Mouse (Mus musculus) large intestine, adult 2 months (tissue): ENCODE data around the gene Arhgef2. TPM values are rescaled to one million over a fixed set of nuclear protein-coding genes. Genes with fewer than 3 reads are reported as not detected.
"Not testable (repeated sequence)": the region's sequence is repeated elsewhere in the genome, so short reads cannot be mapped to it uniquely, and the experiment has no call there.

ENCODE experiments used
- DNase-seq: peaks from one replicate; pipeline ENCODE4 v3.0.0-alpha.2; 2012; ENCODE audit warnings: low read depth, low spot score
- WGBS: fragments of 180-500 bp; shearing (Covaris S2); methylation state at CpG from one replicate; pipeline ENCODE4 v1.1.7; 2018; 5-methylcytosine and 5-hydroxymethylcytosine counted together
- polyA plus RNA-seq: library from polyadenylated mRNA; depleted of rRNA; stranded (reverse); fragments of >200 nt; gene quantifications from 2 replicates; pipeline ENCODE4 v1.2.3, GENCODE M21; 2012

The Arhgef2 gene
- polyA plus RNA-seq, 1 experiment: 49.2 TPM

DNA sequence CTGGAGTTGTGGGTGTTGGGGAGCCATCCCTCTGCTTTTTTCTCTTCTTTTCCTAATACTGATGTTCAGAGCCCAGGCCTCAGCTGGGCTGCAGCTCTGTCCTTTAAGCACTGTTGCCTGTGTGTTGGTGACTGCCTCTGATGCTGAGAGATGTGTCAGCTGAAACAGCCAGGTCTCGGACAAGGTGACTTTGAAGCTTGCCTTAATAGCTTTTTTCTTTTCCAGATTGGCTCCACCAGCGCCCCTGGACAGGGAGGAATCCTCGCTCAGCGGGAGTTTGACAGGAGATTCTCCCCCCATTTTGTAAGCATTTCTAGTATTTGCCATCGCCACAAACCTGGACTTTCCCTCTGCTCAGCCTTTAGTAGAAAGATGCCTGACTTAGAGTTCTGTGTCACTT lies 19.1 kb upstream of the Arhgef2 start:
- DNase-seq: no peak
- WGBS: 96% methylated on average over 5 of the region's 5 CpGs

DNA sequence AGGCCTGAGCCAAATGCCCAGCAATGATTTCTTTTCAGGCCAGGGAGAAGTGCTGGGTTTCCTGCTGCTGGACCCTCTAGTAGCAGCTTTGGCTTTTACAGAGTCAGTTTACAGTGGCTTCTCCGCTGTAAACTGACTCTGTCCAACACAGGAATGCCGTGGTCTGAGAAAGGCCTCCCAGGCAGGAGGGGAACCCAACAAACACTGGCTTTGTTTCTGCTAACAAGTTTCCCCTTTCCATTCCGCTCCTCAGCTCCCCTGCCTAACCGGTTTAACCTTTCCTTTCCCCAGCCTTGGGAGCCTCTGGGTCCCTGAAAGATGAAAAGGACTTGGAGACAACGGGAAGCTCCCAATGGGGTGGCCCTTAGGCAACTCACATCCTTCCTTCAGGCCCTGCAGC lies 15.5 kb upstream of the Arhgef2 start:
- WGBS: 37% methylated on average over 5 of the region's 5 CpGs
- no peak for DNase-seq

DNA sequence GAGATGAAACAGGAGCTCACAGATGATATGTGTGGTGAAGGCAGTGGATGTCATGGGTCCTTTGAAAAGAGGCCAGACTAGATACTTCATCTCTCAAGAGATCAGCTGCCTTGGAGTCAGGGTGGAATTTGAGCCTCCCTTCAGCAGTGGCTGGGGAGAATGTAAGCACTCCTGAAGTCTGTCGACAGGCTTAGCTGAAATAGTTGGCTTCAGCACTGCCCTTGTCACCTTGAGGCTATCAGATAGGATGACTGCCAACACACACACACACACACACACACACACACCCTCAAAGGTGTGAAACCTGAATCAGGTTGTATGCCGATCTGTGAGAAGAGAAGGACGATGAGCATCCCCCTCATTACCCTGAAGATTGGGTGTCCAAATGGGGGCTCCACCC lies 14.7 kb upstream of the Arhgef2 start:
- 33% methylated on average over 3 of the region's 3 CpGs for WGBS
- no peak for DNase-seq

DNA sequence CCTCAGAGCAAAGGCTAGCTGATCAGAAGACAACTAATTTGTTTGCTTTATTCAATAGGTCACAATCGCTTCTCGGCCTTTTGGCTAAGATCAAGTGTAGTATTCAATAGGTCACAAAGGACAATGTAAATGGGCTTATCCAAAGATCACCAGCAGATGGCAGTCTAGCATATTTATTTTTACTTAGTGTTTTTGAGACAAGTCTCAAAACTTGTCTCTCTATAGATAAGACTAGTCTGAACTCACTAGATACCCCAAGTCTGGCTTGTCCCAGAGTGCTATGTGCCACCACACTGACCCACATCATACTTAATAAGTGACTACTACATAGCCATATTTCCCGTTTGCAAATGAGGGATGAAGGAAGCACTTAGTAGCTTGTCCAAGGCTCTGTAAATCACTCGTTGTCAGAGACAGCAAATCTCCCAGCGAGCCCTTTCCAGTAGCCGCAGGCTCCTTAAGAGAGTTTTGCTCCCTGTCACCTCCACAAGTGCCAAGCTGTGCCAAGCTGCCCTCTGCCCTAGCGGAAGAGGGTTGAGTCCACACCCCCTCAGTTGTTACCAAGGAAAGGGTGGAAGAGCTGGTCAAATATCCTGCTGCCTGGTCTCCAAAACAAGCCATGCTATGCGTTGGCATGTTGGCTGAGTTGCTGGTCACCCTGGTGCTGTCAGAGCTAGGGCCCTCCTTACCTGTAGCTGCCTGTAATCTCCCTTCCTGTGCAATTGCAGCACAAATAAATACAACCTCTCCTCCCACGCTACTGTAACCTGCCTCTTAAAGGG lies 13.6 kb upstream of the Arhgef2 start:
- DNase-seq: no peak
- WGBS: 4% methylated on average over 9 of the region's 9 CpGs

DNA sequence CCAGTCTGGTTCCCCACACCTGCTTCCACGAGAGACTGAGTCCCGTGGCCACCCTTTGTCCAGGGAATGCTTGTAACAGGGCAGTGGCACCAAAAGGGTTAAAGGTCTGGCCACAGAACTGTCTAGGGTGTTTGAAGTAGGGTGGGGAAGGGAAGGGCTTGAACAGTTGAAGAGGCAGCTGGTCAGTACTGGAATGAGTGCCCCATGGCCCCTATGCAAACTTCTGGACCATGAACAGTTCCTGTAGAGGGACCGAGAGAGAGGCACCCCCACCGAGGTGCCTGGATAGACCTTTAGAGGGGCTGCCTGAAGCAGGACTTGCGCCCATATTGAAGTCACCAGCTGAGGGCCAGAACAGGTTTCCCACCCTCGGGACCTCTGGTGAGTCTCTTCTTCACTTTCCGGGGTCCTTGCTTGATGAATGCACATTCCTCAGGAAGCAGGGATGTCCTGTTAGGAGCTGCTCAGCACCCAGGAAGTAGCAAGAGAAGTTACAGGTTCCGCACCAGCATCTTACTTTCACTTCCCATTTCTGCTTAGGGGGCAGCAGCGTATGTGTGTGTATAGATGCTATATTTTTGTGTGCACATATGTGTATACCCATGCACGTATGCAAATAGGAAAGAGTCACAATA lies 12.7 kb upstream of the Arhgef2 start:
- no peak for DNase-seq
- WGBS: 24% methylated on average over 10 of the region's 10 CpGs

DNA sequence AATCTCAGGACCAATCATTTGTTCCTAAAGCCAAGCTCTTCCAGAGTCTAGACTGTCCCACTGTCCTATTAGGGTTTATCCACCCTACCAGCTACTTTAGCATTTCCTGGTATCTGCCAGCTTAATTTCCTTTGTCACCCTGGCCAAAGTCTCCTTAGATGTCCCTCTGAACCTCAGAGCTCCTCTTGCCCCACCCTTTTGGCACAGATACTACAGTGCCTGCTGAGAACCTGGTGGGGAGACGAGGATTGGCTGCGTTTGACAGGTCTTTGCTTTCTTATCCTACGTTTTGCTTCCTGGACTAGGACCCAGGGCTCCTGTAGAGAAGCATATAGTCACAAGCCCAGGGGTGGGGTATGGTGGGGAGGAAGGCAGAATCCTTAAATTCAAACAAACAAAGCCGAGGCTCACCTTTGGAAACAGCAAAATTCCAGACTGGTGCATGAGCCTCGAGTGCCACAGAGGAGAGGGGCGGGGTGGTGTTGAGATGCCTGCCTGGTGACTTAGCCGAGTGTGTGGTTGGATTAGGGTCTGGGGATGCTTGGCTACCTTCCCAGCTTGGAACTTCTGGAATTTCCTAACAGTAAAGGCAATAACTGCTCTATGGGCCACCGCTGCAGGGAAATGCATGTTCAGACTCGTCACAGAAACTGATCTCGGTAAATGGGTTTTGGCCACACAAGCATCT lies 11.7 kb upstream of the Arhgef2 start:
- 18% methylated on average over 10 of the region's 10 CpGs for WGBS
- peak; percentile 73 for DNase-seq

DNA sequence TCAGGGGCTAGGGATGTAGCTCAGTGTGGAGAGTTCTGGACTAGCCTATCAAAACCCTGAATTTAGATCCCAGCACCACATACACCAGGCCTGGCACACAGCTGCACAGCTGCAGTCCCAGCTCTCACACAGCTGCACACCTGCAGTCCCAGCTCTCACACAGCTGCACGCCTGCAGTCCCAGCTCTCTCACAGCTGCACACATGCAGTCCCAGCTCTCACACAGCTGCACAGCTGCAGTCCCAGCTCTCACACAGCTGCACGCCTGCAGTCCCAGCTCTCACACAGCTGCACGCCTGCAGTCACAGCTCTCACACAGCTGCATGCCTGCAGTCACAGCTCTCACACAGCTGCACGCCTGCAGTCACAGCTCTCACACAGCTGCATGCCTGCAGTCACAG lies 9.2 kb upstream of the Arhgef2 start:
- 91% methylated on average over 4 of the region's 4 CpGs for WGBS
- not testable (repeated sequence) for DNase-seq

DNA sequence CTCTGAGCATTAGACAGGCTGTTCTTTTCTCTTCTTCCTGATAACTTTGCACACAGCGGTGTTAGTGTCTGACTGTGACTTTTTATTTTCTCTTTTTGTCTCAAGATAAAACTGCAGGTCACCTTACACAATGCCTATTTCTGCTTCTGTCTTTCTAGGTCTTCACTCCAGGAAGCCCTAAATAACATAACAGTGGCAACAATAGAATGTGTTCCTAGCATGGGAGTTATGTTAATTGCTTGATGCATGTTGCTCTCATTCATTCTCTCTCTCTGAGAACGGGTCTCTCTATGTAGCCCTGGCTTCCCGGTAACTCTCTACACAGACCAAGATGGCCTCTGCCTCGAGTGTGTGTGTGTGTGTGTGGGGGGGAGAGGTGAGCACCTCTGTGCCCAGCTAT lies 3.3 kb upstream of the Arhgef2 start:
- DNase-seq: no peak
- WGBS: 78% methylated on average over 4 of the region's 4 CpGs

DNA sequence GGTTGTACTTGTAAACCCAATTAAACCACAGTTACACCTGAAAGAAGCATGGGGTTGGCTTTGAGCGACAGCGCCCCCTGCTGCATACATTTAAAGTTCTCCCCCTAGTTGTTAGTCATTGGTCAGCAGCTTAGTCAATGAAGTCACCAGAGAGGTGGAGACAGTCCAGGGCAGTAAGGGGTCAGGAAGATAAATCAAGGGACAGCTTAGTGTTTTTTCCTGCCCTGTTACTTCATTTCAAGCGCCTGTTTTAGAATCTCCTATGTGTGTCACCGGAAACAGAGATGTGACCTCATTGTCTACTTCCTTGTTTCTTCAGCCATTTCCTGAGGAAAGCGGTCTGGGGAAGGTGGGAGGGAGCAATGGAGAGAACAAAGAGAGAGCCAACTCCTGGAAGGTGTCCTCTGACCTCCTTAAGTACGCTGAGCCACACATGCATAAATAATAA lies 2.0 kb upstream of the Arhgef2 start:
- WGBS: 11% methylated on average over 6 of the region's 6 CpGs
- DNase-seq: no peak

DNA sequence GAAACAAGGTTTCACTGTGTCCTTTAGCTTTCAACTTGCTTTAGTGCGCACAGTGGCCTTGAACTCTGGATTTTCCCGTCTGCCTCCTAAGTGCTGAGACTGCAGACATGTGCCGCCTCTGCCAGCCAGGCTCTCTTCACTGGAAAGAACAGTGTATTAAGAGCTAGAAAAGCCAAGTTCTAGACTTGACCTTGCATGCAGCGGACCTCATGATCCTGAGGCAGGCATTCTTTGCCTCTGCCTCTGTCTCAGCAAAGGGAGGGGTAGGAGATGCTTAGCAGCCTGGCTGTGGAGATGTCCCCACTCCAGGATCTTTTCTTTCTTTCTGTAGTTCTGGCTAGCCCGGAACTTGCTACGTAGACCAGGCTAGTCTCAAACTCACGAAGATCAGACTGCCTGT lies 903 bp upstream of the Arhgef2 start:
- WGBS: 88% methylated on average over 7 of the region's 7 CpGs

DNA sequence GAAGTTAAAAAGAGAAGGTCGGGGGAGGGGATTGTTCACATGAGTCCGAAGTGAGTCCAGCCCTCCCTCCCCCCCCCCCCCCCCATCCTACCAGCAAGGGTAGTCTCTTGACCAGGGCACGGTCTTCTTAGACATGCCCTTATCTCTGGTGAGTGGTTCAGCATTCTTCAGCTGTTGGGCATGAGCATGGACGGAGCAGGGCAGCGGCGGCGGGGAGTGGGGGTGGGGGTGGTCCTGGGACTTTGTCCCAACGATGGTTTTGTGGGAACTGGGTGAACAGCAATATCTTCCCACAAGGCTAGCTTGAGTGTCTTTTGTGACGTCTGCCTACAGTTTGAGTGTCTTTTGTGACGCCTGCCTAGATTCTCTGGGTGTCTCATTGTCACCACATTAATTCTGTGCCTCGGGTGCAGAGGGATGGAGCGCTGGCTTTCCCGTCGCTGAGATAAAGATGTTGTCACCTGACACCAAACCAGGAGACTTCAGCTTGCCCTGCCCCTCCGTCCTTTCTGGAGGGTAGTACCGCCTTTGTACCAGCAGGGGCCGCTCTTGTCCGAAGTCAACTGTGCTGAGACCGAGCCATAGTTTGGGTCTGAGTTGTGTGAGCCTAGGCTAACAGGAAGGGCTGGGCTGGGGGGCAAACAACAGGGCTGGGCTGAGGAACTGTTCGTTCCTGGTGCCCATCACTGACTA lies 1.4 kb downstream of the Arhgef2 start:
- 4% methylated on average over 20 of the region's 20 CpGs for WGBS
- DNase-seq: no peak

More for the DNA sequence above, 903 bp upstream of the Arhgef2 start:
- no peak for DNase-seq

DNA sequence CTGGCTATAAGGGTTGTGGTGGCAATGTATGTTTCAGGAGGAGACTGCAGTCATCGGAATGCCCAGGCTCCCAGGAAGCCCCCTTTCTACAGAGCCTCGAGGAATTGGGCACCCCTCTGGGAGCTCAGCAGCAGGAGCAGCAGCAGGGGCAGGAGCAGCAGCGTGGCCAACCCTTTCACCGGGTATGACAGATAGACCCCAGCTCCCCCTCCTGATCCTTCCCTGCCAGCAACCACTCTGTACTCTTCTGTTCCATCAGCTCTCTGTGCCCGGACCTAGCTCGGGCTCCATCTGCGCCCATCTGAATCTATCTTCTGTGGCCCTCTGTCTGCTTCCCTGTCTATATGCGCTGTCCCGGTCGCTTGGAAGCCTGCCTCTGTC lies 2.0 kb downstream of the Arhgef2 start:
- no peak for DNase-seq
- WGBS: 45% methylated on average over 10 of the region's 10 CpGs

DNA sequence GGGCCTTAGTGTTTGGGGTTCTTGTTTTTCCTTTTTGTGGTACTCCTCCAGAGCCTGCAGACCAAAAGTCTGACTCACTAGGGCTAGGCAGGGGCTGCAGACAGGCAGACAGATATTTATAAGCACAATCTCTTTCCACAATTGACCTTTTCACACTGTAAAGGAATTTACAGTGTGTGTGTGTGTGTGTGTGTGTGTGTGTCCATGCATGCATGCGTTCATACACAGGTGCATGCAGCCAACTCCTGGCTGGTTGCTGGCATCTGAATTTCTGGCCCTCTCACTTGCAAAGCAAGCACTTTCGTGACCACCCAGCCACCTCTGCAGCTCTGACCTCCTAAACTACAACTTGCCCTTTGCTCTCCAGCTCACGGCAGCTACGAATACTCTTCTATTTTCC lies 3.3 kb downstream of the Arhgef2 start:
- 83% methylated on average over 4 of the region's 4 CpGs for WGBS

DNA sequence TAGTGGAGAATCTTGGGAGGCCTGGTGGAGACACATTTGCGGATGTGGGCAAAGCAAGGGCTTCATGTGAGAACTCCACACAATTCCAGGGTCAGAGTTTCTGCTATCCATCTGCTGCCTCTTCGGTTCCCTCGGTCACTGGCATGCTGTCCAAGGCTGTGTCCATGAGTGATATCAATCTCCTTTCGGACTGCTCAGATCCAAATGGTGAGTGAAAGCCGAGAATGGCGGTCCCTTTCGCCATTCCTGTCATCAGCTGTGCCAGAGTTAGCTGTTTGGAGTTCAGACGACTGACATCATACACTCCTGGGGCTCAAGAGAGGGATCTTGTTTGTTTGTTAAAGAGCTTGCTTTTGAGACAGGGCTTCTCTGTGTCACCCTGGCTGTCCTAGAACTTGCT lies 8.7 kb downstream of the Arhgef2 start:
- WGBS: 75% methylated on average over 8 of the region's 8 CpGs
- DNase-seq: no peak

More for the DNA sequence above, 3.3 kb downstream of the Arhgef2 start:
- no peak for DNase-seq

DNA sequence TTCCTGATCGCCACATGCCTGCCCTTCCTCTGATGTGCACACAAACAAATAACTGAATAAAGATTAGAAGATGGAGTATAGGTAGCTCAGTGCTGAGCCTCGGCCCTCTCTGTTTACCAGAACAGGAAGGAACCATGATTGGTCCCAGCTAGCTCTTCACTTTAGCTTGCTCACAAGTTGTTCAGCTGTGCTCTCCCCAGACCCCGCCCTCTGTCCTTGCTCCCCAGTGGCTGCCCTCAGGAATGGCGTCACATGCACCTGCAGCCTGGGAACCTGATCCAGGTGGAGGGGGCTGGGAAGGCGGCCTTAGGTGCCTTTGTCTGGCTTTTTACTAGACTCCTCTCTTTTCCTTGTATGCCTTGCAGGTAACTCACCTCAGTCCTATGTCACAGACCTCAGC lies 9.4 kb downstream of the Arhgef2 start:
- DNase-seq: no peak
- 46% methylated on average over 5 of the region's 5 CpGs for WGBS

DNA sequence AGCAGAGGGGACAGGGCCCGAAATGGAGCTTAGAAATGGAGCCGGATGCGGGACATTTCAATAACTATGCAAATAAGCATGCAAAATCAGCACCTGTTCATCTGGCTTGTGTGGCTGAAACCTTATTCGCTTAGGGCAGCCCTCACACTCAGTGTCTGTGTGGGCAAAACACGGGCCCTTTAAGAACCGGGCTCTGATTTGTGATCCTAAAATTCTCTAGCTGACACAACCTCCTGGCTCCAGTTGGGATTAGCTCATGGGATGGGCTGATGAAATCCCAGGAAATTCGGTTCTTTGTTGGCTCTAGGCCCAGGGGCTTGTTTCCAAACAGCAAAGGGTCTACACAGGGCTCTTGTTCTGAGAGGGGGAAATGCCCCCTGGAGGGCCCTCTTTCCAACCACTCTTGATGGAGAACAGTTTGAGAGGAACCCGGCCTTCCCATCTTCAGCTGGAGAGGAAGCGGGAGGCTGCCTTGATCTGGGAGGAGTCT lies 10.2 kb downstream of the Arhgef2 start:
- WGBS: 60% methylated on average over 9 of the region's 9 CpGs
- DNase-seq: no peak

DNA sequence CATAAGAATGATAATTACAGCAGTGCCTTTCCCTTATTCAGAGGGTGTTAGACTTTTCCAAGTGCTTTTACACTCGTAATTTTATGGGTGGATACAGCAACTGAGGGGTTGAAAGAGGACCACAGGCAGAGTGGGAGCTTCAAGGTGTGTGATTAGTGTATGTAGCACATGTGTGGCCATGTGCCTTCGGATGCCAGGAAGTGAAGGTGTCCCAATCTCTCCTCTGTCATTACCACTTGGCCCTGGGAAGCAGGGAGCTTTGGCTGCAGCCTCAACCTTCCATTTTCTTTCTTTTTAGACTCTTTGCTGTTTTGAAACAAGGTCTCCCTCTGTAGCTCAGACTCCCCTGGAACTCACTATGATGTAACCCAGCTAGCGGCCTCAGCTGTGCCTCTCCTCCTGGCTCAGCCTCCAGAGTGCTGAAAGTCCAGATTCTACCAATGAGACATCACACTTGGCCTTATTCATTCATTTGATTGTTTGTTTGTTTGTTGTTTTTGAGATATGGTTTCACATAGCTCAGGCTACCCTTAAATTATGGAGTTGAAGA lies 11.3 kb downstream of the Arhgef2 start:
- DNase-seq: no peak
- WGBS: 72% methylated on average over 3 of the region's 3 CpGs

DNA sequence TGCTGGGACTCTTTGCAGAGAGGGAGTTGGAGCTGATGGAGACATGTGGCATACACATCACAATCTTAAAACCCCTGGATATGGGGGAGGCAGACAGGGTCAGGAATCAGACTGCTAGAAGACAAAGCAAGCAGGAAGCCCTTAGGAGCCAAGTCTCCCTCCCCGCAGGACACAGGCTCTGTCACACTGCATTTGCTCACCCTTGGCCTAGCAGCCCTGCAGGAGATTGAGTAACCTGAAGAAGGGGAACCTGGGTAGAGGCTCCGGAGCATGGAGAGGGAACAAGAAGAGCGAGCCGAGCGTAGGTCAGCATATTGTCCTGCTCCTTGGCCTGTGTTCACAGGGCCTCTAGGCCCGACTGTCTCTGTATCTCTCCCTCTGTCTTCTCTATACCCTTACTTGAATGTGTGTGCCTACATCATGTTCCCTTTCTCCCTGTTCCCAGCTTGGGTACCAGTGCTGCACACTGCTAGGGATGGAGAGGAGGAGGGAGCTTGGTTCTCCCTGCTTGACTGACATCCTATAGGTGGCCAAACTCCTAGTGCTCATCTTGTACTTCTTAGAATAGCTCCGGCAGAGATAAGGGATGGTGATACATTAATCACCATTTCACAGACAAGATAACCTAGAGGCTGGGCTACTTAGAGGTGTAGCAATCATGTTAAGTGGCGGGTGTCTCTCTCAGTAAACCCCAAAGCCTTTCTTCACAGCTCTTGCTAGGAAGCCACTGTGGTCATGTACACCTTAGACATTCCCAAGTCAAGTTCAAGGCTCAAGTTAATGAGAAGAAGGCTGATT lies 12.5 kb downstream of the Arhgef2 start:
- 77% methylated on average over 8 of the region's 8 CpGs for WGBS
- no peak for DNase-seq
